In the genomic region with DNA sequence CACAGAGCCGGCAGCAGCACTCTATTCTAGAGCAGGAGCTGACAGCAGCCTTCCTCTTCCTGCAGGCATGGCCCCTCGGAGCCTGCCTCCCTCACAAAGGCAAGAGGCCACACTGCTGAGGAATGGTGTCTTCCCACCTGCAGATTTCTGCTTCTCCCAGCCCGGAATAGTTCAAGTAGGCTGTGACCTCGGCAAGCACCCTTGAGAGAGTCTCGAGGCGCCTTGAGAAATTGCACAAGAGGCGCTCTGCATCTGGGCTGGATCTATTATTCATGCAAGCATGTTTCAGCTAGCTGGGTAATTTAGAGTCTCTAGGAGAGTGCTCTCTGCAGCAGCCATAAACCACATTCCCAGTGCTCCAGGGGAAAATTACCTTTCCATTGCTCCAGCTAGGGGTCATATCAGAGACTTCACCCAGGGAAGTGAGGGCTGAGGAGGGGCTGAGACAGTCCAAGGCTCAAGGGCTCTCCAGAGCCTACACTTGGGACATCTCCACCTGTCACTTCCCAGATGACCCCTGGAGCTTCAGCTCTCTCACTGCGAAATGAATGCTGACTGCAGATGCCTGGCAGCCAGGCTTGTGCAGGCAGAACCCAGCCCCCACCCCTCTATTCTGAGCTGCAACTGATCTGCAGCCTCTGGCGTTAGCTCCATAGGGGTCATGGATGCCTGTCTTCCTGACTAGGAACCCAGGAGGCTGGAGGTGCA, we compare ENCODE assay signal across 8 mouse cellular contexts.
DNase-seq lines count a peak whose midpoint lies in the region; ATAC-seq lines count a peak whose summit lies in the region.

No protein-coding gene starts in this region.

- DNase-seq in heart, adult 11 months: peak; percentile 49
- DNase-seq in heart, postnatal 10 days: no peak
- DNase-seq in adrenal gland, postnatal 25 days: peak; percentile 5
- peak; percentile 58 to 71 for DNase-seq in left cerebral cortex, postnatal 14 days (ENCODE audit: low spot score in 2 of 2)
- no peak for DNase-seq in testis, postnatal 10 days (ENCODE audit: low spot score)
- no peak for DNase-seq in thymus, postnatal 25 days

- peak overlapping the region; percentile 17 for H3K4me3 ChIP-seq in forebrain, embryonic 15.5 days
- peak overlapping the region; percentile 13 for H3K4me3 ChIP-seq in midbrain, embryonic 15.5 days

- H3K27ac ChIP-seq in forebrain, embryonic 15.5 days (replicated peaks): peak overlapping the region; percentile 95
- H3K27ac ChIP-seq in midbrain, embryonic 15.5 days: peak overlapping the region; percentile 94

- WGBS in forebrain, embryonic 15.5 days: 3% methylated on average over 9 of the region's 9 CpGs
- under 1% methylated on average over 9 of the region's 9 CpGs for WGBS in midbrain, embryonic 15.5 days

- peaks cover 23% of the 10 kb centered on the region for H3K4me1 ChIP-seq in forebrain, embryonic 15.5 days
- H3K4me1 ChIP-seq in midbrain, embryonic 15.5 days: peaks cover 31% of the 10 kb centered on the region

- H3K27me3 ChIP-seq in forebrain, embryonic 15.5 days: no peaks in the 10 kb centered on the region
- H3K27me3 ChIP-seq in midbrain, embryonic 15.5 days (replicated peaks): no peaks in the 10 kb centered on the region

- peak overlapping the region; percentile 41 for H3K4me2 ChIP-seq in forebrain, embryonic 15.5 days (replicated peaks)
- peak overlapping the region; percentile 35 for H3K4me2 ChIP-seq in midbrain, embryonic 15.5 days

- H3K9me3 ChIP-seq in forebrain, embryonic 15.5 days: no peaks in the 10 kb centered on the region
- H3K9me3 ChIP-seq in midbrain, embryonic 15.5 days: no peaks in the 10 kb centered on the region

- peak; percentile 75 for ATAC-seq in forebrain, embryonic 15.5 days (replicated peaks)
- peak; percentile 83 for ATAC-seq in midbrain, embryonic 15.5 days (replicated peaks)

- intact Hi-C loops in heart, postnatal 10 days (cut with DNase I): no loop called here
- intact Hi-C loops in left cerebral cortex, postnatal 14 days (cut with DNase I): no loop called here

- H3K9ac ChIP-seq in forebrain, embryonic 15.5 days (replicated peaks): peak overlapping the region; percentile 41
- peak overlapping the region; percentile 23 for H3K9ac ChIP-seq in midbrain, embryonic 15.5 days

- no peaks in the 10 kb centered on the region for H3K36me3 ChIP-seq in forebrain, embryonic 15.5 days
- H3K36me3 ChIP-seq in midbrain, embryonic 15.5 days (replicated peaks): no peaks in the 10 kb centered on the region

Comparison
In these comparisons a context has a peak if more than half of its experiments do, and no peak if none do; other contexts are left out.
1. DNase-seq: peak in heart, adult 11 months (single experiment), adrenal gland, postnatal 25 days (single experiment) and left cerebral cortex, postnatal 14 days (2 of 2); none in heart, postnatal 10 days (0 of 2), testis, postnatal 10 days (single experiment) and thymus, postnatal 25 days (single experiment).